Mouse (Mus musculus): ENCODE results near the gene Polg. TPM values are rescaled to one million over a fixed set of nuclear protein-coding genes. Genes with fewer than 3 reads are reported as not detected.

The Polg gene
- total and polyA plus RNA-seq, 3 experiments: 53.1 to 116 (median 62.1) TPM

DNA sequence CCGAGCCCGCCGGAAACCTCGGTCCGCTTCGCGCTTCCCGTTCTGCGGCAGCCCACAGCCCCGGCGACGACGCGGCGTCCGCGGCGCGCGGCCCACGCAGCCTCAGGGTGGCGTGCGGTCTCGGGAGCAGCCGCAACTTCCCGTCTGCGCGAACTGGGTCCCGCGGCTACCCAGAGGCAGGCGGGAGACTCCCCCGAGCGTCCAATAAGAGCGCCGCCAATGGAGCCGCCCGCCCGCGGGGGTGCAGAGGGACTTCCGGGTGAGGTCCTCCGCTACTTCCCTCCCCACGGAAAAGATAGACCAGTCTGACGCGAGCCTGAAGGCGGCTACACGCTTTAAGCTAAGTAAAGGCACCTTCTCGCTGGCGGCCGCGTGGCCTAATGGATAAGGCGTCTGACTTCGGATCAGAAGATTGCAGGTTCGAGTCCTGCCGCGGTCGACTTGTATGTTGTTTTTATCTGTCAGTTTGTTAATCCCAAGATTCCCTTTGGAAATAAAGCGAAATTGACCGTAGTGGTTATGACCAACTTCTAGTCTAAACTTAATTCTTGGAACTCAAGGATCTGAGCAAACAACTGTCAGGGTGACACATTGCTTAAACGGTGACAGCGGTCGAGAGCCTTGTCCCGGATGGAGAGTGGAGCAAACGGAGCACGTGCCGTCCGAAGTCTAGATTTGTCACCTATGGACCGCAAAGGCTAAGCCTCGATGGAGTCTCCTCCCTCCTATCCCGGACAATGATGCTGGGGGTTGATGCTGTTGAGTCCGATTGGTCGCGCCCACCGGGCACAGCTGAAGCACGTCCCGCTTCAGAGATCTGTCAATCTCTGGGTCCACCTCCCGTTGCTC, at the start of gene Polg (continued):
- TF ChIP-seq JUND (conservative IDR thresholded peaks at IDR 0.05; ENCODE audit: low read depth, low read length): no peak

DNA sequence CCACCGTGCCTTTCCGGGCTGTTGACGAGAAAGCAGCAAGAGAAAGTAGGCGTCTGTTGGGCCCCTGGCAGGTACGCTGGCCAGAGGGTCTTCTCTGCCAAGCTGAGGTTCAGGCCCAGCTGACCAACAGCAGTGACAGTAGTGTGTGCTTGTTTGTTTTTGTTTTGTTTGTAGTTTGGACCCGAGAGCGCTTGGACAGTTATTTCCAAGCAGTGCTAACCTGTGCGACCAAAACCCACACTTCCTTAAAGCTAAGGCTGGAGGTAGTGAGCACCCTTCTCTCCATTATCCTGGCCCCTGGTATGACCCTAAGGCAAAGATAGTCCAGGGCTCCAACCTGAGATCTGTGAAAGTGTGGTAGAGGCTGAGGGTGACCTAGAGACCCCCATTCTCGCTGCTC, 49.7 kb upstream of the Polg start:
- no peaks in the 10 kb centered on the region for H3K36me3 ChIP-seq (replicated peaks in 1 of 2; ENCODE audit: control insufficient read depth in 1 of 2, insufficient read depth in 1 of 2, low read length in 1 of 2)
- H3K9me3 ChIP-seq (replicated peaks; ENCODE audit: low read length): no peaks in the 10 kb centered on the region
- no peak for DNase-seq (ENCODE audit: extremely low read depth)
- no peak overlapping the region for H3K27ac ChIP-seq (ENCODE audit: insufficient read depth, low read depth)
- H3K4me3 ChIP-seq (replicated peaks in 1 of 3; ENCODE audit: low read depth in 2 of 3, low read length in 2 of 3, poor library complexity in 1 of 3): no peak overlapping the region
- H3K4me1 ChIP-seq (ENCODE audit: control insufficient read depth in 1 of 2, insufficient read depth in 2 of 2): peaks cover 5 to 22% of the 10 kb centered on the region in 2 experiments; a peak in 3 of 4 replicates
- H3K9ac ChIP-seq (ENCODE audit: insufficient read depth, low read depth): no peak overlapping the region
- in situ Hi-C loops (cut with MboI; ENCODE audit: low pct_ligation_motif_present, low pct_unique_long_range_greater_than_20kb, low sequenced_read_pairs): no loop called here
- peaks cover 56% of the 10 kb centered on the region for H3K27me3 ChIP-seq (replicated peaks)
- H3K4me2 ChIP-seq (ENCODE audit: insufficient read depth, low read depth, poor library complexity, severe bottlenecking): no peak overlapping the region
- dilution Hi-C loops (cut with MboI; ENCODE audit: extremely low pct_ligation_motif_present, extremely low pct_unique_long_range_greater_than_20kb, low sequenced_read_pairs): no loop called here
- H3K79me2 ChIP-seq (replicated peaks; ENCODE audit: control insufficient read depth, extremely low read depth, insufficient read depth, poor library complexity, severe bottlenecking): no peaks in the 10 kb centered on the region
- TF ChIP-seq ZMIZ1 (IDR thresholded peaks at IDR 0.05; ENCODE audit: low read depth, low read length) (no peak), MAFK (IDR thresholded peaks at IDR 0.05; ENCODE audit: insufficient replicate concordance, low read length) (no peak), MAZ (IDR thresholded peaks at IDR 0.05; ENCODE audit: low read depth, low read length) (no peak)

DNA sequence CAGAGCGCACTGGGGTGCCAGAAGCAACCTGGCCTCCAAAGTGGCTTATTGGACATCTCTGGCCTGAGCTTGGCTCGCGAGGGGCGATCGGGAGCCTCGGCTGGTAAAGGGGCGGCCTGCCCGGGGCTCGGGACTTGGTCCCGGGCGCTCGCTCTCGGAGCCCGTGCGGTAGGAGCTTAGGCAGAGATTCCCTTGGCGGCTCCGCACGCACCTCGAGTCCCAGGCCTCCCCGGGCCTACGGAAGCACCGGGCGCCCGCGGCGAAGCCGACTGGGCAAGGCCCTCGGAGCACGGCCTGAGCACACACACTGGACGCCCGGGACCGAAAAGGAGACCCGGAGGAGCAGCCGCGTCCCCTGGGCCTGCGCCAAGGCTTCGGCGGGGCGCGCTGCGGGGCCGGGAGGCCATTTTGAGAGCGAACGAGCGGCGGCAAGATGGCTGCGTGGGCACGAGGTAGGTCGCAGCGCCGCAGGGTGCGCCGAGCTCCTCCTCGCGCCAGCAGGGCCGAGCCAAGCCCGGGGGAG, 49.1 kb upstream of the Polg start:
- Histone ChIP-seq H3K79me2 (replicated peaks; ENCODE audit: control insufficient read depth, extremely low read depth, insufficient read depth, poor library complexity, severe bottlenecking) (no peaks in the 10 kb centered on the region), H3K27ac (ENCODE audit: insufficient read depth, low read depth) (no peak overlapping the region), H3K4me1 (ENCODE audit: control insufficient read depth in 1 of 2, insufficient read depth in 2 of 2) (peaks cover 5 to 22% of the 10 kb centered on the region in 2 experiments; a peak in 3 of 4 replicates), H3K9ac (ENCODE audit: insufficient read depth, low read depth) (no peak overlapping the region), H3K4me3 (replicated peaks in 1 of 3; ENCODE audit: low read depth in 2 of 3, low read length in 2 of 3, poor library complexity in 1 of 3) (no peak overlapping the region), H3K27me3 (replicated peaks) (peaks cover 56% of the 10 kb centered on the region), H3K36me3 (replicated peaks in 1 of 2; ENCODE audit: control insufficient read depth in 1 of 2, insufficient read depth in 1 of 2, low read length in 1 of 2) (no peaks in the 10 kb centered on the region), H3K9me3 (replicated peaks; ENCODE audit: low read length) (no peaks in the 10 kb centered on the region), H3K4me2 (ENCODE audit: insufficient read depth, low read depth, poor library complexity, severe bottlenecking) (no peak overlapping the region)
- no peak for DNase-seq (ENCODE audit: extremely low read depth)
- in situ Hi-C loops (cut with MboI; ENCODE audit: low pct_ligation_motif_present, low pct_unique_long_range_greater_than_20kb, low sequenced_read_pairs) (no loop called here), dilution Hi-C loops (cut with MboI; ENCODE audit: extremely low pct_ligation_motif_present, extremely low pct_unique_long_range_greater_than_20kb, low sequenced_read_pairs) (no loop called here)
- no peak for TF ChIP-seq PAX5 (IDR thresholded peaks at IDR 0.05; ENCODE audit: low read length)
- no peak for TF ChIP-seq JUN (IDR thresholded peaks at IDR 0.05; ENCODE audit: insufficient read depth, low read depth, low read length)
- no peak for TF ChIP-seq KAT2A (IDR thresholded peaks at IDR 0.05; ENCODE audit: insufficient replicate concordance, low read length)
- no peak for TF ChIP-seq SIN3A (IDR thresholded peaks at IDR 0.05; ENCODE audit: low read length)
- TF ChIP-seq MXI1 (IDR thresholded peaks at IDR 0.05; ENCODE audit: low read depth, low read length): no peak
- no peak for TF ChIP-seq NELFE (IDR thresholded peaks at IDR 0.05; ENCODE audit: low read depth, low read length)
- TF ChIP-seq MEF2A (IDR thresholded peaks at IDR 0.05; ENCODE audit: borderline replicate concordance, low read depth, low read length): no peak
- TF ChIP-seq ZMIZ1 (IDR thresholded peaks at IDR 0.05; ENCODE audit: low read depth, low read length): no peak
- no peak for TF ChIP-seq HCFC1 (IDR thresholded peaks at IDR 0.05; ENCODE audit: low read depth, low read length)
- no peak for TF ChIP-seq MAFK (IDR thresholded peaks at IDR 0.05; ENCODE audit: insufficient replicate concordance, low read length)
- TF ChIP-seq RCOR1 (conservative IDR thresholded peaks at IDR 0.05; ENCODE audit: low read depth, low read length): no peak
- no peak for TF ChIP-seq USF2 (conservative IDR thresholded peaks at IDR 0.05; ENCODE audit: low read depth, low read length)
- no peak for TF ChIP-seq CHD1 (IDR thresholded peaks at IDR 0.05; ENCODE audit: low read depth, low read length)

Measured in CH12.LX (cell line).